8 mouse cellular contexts compared by ENCODE assay signal in genomic region chr10:81430141-81430830, GRCm38 (mm10). TPM values are rescaled to one million over a fixed set of nuclear protein-coding genes. Genes with fewer than 3 reads are reported as not detected.
A peak's percentile ranks its signal among the peaks of the same experiment; 100 is the strongest.
DNase-seq lines count a peak whose midpoint lies in the region; ATAC-seq and TF ChIP-seq lines count a peak whose summit lies in the region.

No protein-coding gene starts in this region.

- H3K4me2 ChIP-seq in forebrain, embryonic 14.5 days (ENCODE audit: low read length): peak overlapping the region; percentile 88
- H3K4me2 ChIP-seq in lung, postnatal 0 days (replicated peaks; ENCODE audit: low read depth, low read length): peak overlapping the region; percentile 87

- WGBS in forebrain, embryonic 14.5 days: under 1% methylated on average over 45 of the region's 89 CpGs
- 0% methylated on average over 26 of the region's 89 CpGs for WGBS in lung, postnatal 0 days

- peaks cover 42% of the 10 kb centered on the region for H3K4me1 ChIP-seq in bone marrow macrophage, adult 2 months (ENCODE audit: control insufficient read depth, insufficient read depth, low read length)
- H3K4me1 ChIP-seq in forebrain, embryonic 14.5 days (ENCODE audit: control insufficient read depth, insufficient read depth, low read length): peaks cover 30% of the 10 kb centered on the region
- peaks cover 22% of the 10 kb centered on the region for H3K4me1 ChIP-seq in lung, postnatal 0 days (ENCODE audit: insufficient read depth, low read depth, low read length)

- no peak for TF ChIP-seq EP300 in lung, postnatal 0 days (IDR thresholded peaks at IDR 0.05)

- peak; percentile 81 for DNase-seq in forebrain, embryonic 14.5 days (ENCODE audit: low spot score)
- DNase-seq in heart, postnatal 14 days: peak; percentile 90 to 91
- DNase-seq in layer of hippocampus, adult 2 months (ENCODE audit: low spot score in 2 of 2): peak in 1 of 2 experiments; percentile 75
- DNase-seq in lung, postnatal 0 days (ENCODE audit: low spot score): peak; percentile 88
- peak; percentile 87 for DNase-seq in retina, postnatal 1 day
- DNase-seq in thymus, postnatal 36 days: peak; percentile 73 to 79

- TF ChIP-seq POLR2A in bone marrow macrophage, adult 2 months (IDR thresholded peaks at IDR 0.05; ENCODE audit: borderline replicate concordance, low read depth, low read length): no peak

- no peaks in the 10 kb centered on the region for H3K36me3 ChIP-seq in forebrain, embryonic 14.5 days (ENCODE audit: control insufficient read depth, insufficient read depth, low read length)
- no peaks in the 10 kb centered on the region for H3K36me3 ChIP-seq in lung, postnatal 0 days (ENCODE audit: insufficient read depth, low read length)

- no peaks in the 10 kb centered on the region for H3K9me3 ChIP-seq in forebrain, embryonic 14.5 days (replicated peaks; ENCODE audit: control insufficient read depth, low read length)
- H3K9me3 ChIP-seq in lung, postnatal 0 days (ENCODE audit: low read length): no peaks in the 10 kb centered on the region

- TF ChIP-seq CTCF in bone marrow macrophage, adult 2 months (IDR thresholded peaks at IDR 0.05; ENCODE audit: low read depth, low read length): no peak
- no peak for TF ChIP-seq CTCF in layer of hippocampus, adult 2 months (conservative IDR thresholded peaks at IDR 0.05)
- TF ChIP-seq CTCF in lung, postnatal 0 days (IDR thresholded peaks at IDR 0.05): no peak

- peak; percentile 20 for ATAC-seq in CD4-positive, CD25-positive, alpha-beta regulatory T cell, adult 4 months
- peak; percentile 29 for ATAC-seq in forebrain, embryonic 14.5 days
- peak; percentile 27 for ATAC-seq in lung, postnatal 0 days

- 0 out of 2 replicates have a peak, but pooled peaks cover 8% of the 10 kb centered on the region for H3K27me3 ChIP-seq in forebrain, embryonic 14.5 days (replicated peaks; ENCODE audit: control insufficient read depth, insufficient read depth, low read length)
- no peaks in the 10 kb centered on the region for H3K27me3 ChIP-seq in lung, postnatal 0 days (replicated peaks; ENCODE audit: insufficient read depth, low read length)

- H3K27ac ChIP-seq in bone marrow macrophage, adult 2 months (ENCODE audit: insufficient read depth, low read depth, low read length): peak overlapping the region; percentile 84
- peak overlapping the region; percentile 92 for H3K27ac ChIP-seq in forebrain, embryonic 14.5 days (ENCODE audit: low read depth, low read length)
- peak overlapping the region; percentile 99 for H3K27ac ChIP-seq in layer of hippocampus, adult 2 months
- peak overlapping the region; percentile 95 for H3K27ac ChIP-seq in lung, postnatal 0 days (ENCODE audit: low read length)

- intact Hi-C loops in heart, postnatal 14 days (cut with DNase I): no loop called here

- H3K9ac ChIP-seq in forebrain, embryonic 14.5 days (ENCODE audit: low read length): peak overlapping the region; percentile 90
- H3K9ac ChIP-seq in lung, postnatal 0 days (replicated peaks; ENCODE audit: low read depth): peak overlapping the region; percentile 60

- H3K4me3 ChIP-seq in bone marrow macrophage, adult 2 months (ENCODE audit: insufficient read depth, low read length): peak overlapping the region; percentile 79
- H3K4me3 ChIP-seq in forebrain, embryonic 14.5 days (ENCODE audit: low read depth, low read length): peak overlapping the region; percentile 77
- peak overlapping the region; percentile 83 for H3K4me3 ChIP-seq in layer of hippocampus, adult 2 months
- peak overlapping the region; percentile 81 for H3K4me3 ChIP-seq in lung, postnatal 0 days (ENCODE audit: low read depth, low read length)

RNA-seq across cellular contexts. Expression of gene Nfic, which starts 25.1 kb away (rescaled TPM):
- 10 to 100 TPM; 14.2 to 19.2 TPM for polyA plus RNA-seq in CD4-positive, CD25-positive, alpha-beta regulatory T cell, adult 4 months (2017; shearing (Covaris generic))
- polyA plus RNA-seq in bone marrow macrophage, adult 2 months (2012; ENCODE audit: insufficient read depth, insufficient read length, missing spikeins): 31.8 and 38.6 TPM in 2 replicates
- 16.6 and 17.9 TPM in 2 replicates for polyA plus RNA-seq in forebrain, embryonic 14.5 days (2014; fragmentation: Nextera tagmentation; extraction: Ambion mirVana)
- total RNA-seq in heart, postnatal 14 days (2021): 100 to 1,000 TPM; 133 TPM
- 10 to 100 TPM; 60.0 to 60.1 TPM for total RNA-seq in layer of hippocampus, adult 2 months (2021)
- 73.6 and 83.9 TPM in 2 replicates for polyA plus RNA-seq in lung, postnatal 0 days (2015; fragmentation: Nextera tagmentation; extraction: Ambion mirVana)

RNA-seq across cellular contexts. Expression of gene Smim24, which starts 37.4 kb away (rescaled TPM):
- polyA plus RNA-seq in CD4-positive, CD25-positive, alpha-beta regulatory T cell, adult 4 months (2017; shearing (Covaris generic)): 10 to 100 TPM in 1 of 2 experiments, 1 to 10 TPM in 1; 9.0 to 10.8 TPM
- polyA plus RNA-seq in bone marrow macrophage, adult 2 months (2012; ENCODE audit: insufficient read depth, insufficient read length, missing spikeins): 41.9 and 45.5 TPM in 2 replicates
- polyA plus RNA-seq in forebrain, embryonic 14.5 days (2014; fragmentation: Nextera tagmentation; extraction: Ambion mirVana): 1.5 and 2.0 TPM in 2 replicates
- total RNA-seq in heart, postnatal 14 days (2021): 1 to 10 TPM; 1.9 to 2.0 TPM
- total RNA-seq in layer of hippocampus, adult 2 months (2021): 1 to 10 TPM; 1.9 to 2.1 TPM
- 3.1 and 3.6 TPM in 2 replicates for polyA plus RNA-seq in lung, postnatal 0 days (2015; fragmentation: Nextera tagmentation; extraction: Ambion mirVana)

RNA-seq across cellular contexts. Expression of gene Gm48552, which starts 41.5 kb away (rescaled TPM):
- 1 to 10 TPM in 1 of 2 experiments, under 1 TPM in 1; 0.71 to 2.3 TPM for polyA plus RNA-seq in CD4-positive, CD25-positive, alpha-beta regulatory T cell, adult 4 months (2017; shearing (Covaris generic))
- not detected in 2 replicates for polyA plus RNA-seq in bone marrow macrophage, adult 2 months (2012; ENCODE audit: insufficient read depth, insufficient read length, missing spikeins)
- 0.65 and 0.69 TPM in 2 replicates for polyA plus RNA-seq in forebrain, embryonic 14.5 days (2014; fragmentation: Nextera tagmentation; extraction: Ambion mirVana)
- total RNA-seq in heart, postnatal 14 days (2021): under 1 TPM; 0.65 to 0.83 TPM
- 1 to 10 TPM; 5.5 to 8.1 TPM for total RNA-seq in layer of hippocampus, adult 2 months (2021)
- polyA plus RNA-seq in lung, postnatal 0 days (2015; fragmentation: Nextera tagmentation; extraction: Ambion mirVana): 0.20 and 0.63 TPM in 2 replicates

RNA-seq across cellular contexts. Expression of gene Gm48551, which starts 46.0 kb away (rescaled TPM):
- polyA plus RNA-seq in CD4-positive, CD25-positive, alpha-beta regulatory T cell, adult 4 months (2017; shearing (Covaris generic)): 1 to 10 TPM; 2.2 to 3.7 TPM
- polyA plus RNA-seq in bone marrow macrophage, adult 2 months (2012; ENCODE audit: insufficient read depth, insufficient read length, missing spikeins): 0.75 and 2.2 TPM in 2 replicates
- polyA plus RNA-seq in forebrain, embryonic 14.5 days (2014; fragmentation: Nextera tagmentation; extraction: Ambion mirVana): 3.6 and 4.8 TPM in 2 replicates
- under 1 TPM; 0.51 to 0.84 TPM for total RNA-seq in heart, postnatal 14 days (2021)
- 1 to 10 TPM; 4.4 to 6.1 TPM for total RNA-seq in layer of hippocampus, adult 2 months (2021)
- 2.4 and 3.0 TPM in 2 replicates for polyA plus RNA-seq in lung, postnatal 0 days (2015; fragmentation: Nextera tagmentation; extraction: Ambion mirVana)

RNA-seq across cellular contexts. Expression of gene Dohh, which starts 46.1 kb away (rescaled TPM):
- 10 to 100 TPM in 1 of 2 experiments, 1 to 10 TPM in 1; 9.4 to 13.9 TPM for polyA plus RNA-seq in CD4-positive, CD25-positive, alpha-beta regulatory T cell, adult 4 months (2017; shearing (Covaris generic))
- 23.1 and 29.5 TPM in 2 replicates for polyA plus RNA-seq in bone marrow macrophage, adult 2 months (2012; ENCODE audit: insufficient read depth, insufficient read length, missing spikeins)
- 78.7 and 78.8 TPM in 2 replicates for polyA plus RNA-seq in forebrain, embryonic 14.5 days (2014; fragmentation: Nextera tagmentation; extraction: Ambion mirVana)
- 10 to 100 TPM; 47.6 to 55.3 TPM for total RNA-seq in heart, postnatal 14 days (2021)
- total RNA-seq in layer of hippocampus, adult 2 months (2021): 10 to 100 TPM; 75.9 to 79.7 TPM
- 49.4 and 55.2 TPM in 2 replicates for polyA plus RNA-seq in lung, postnatal 0 days (2015; fragmentation: Nextera tagmentation; extraction: Ambion mirVana)
